Mouse (Mus musculus) left cerebral cortex, adult 2 months (tissue): ENCODE results near the gene Fgf22. TPM values are rescaled to one million over a fixed set of nuclear protein-coding genes. Genes with fewer than 3 reads are reported as not detected.

Experiments used
- DNase-seq, 2 experiments: peaks; one replicate each; pipeline ENCODE4 v3.0.0; 2021 to 2022; ENCODE audit warnings: low spot score in 2 of 2, mixed read lengths in 1 of 2; ENCODE audit errors: extremely low spot score in 1 of 2
- H3K27ac ChIP-seq: fragments of 200-600 bp; 2 replicates; pipeline ENCODE4 v1.8.1; 2022
- H3K4me3 ChIP-seq: fragments of 200-600 bp; 2 replicates; pipeline ENCODE4 v1.8.1; 2022
- CTCF ChIP-seq: fragments of 200-600 bp; IDR thresholded peaks from 2 replicates; pipeline ENCODE4 v1.8.1; 2022; ENCODE audit warnings: antibody characterized with exemption, mild to moderate bottlenecking, moderate library complexity
- intact Hi-C: fragments of 180-260 bp; cut with DNase I; formaldehyde crosslinking; loops from one replicate; pipeline ENCODE4 v1.15.1; 2025
- total RNA-seq, 2 experiments: library from RNA; stranded (reverse); gene quantifications; 2 replicates each; pipeline ENCODE4 v1.2.3; 2021

Fgf22 gene
- total RNA-seq, 2 experiments from 2014 or later = 4.5 to 4.8 TPM

DNA sequence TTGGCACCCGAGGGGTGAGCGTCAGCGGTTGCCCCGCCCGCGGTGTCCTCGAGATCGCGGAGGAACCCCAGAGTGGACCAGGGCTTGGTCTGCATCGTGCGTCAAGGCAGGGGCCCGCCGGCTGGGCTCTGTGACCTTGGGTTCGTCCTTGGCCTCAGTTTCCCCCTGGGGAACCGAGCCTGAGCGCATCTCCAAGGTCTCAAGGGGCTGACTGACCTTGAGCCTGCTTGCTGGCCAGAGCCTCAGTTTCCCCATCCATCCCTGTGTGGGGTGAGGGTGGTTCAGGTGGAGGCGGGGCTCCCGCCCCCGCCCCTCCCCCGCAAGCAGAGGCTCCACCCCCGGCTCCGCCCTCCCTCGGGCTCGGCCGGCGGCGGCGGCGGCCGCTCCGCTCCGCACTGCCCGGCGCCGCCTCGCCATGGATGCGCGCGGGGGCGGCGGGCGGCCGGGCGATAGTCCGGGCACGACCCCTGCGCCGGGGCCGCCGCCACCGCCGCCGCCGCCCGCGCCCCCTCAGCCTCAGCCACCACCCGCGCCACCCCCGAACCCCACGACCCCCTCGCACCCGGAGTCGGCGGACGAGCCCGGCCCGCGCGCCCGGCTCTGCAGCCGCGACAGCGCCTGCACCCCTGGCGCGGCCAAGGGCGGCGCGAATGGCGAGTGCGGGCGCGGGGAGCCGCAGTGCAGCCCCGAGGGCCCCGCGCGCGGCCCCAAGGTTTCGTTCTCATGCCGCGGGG, 38.5 kb upstream of the Fgf22 start, which contains the start of gene Hcn2:
TSS of gene Hcn2 (plus strand) at position 381 of the 734 bp plus-strand sequence.
- Histone ChIP-seq H3K27ac (peak within 1 kb of the TSS; percentile 89), H3K4me3 (peak within 1 kb of the TSS; percentile 84)
- no peak for DNase-seq
- intact Hi-C loops = no loop called here
- no peak for TF ChIP-seq CTCF

GRCm38 (mm10) chr10:79716988-79717355, 37.9 kb upstream of the Fgf22 start:
- intact Hi-C loops = no loop called here
- DNase-seq = peak; percentile 61 to 74
- peak overlapping the region; percentile 84 for H3K4me3 ChIP-seq
- H3K27ac ChIP-seq = peak overlapping the region; percentile 47
- TF ChIP-seq CTCF = no peak

DNA sequence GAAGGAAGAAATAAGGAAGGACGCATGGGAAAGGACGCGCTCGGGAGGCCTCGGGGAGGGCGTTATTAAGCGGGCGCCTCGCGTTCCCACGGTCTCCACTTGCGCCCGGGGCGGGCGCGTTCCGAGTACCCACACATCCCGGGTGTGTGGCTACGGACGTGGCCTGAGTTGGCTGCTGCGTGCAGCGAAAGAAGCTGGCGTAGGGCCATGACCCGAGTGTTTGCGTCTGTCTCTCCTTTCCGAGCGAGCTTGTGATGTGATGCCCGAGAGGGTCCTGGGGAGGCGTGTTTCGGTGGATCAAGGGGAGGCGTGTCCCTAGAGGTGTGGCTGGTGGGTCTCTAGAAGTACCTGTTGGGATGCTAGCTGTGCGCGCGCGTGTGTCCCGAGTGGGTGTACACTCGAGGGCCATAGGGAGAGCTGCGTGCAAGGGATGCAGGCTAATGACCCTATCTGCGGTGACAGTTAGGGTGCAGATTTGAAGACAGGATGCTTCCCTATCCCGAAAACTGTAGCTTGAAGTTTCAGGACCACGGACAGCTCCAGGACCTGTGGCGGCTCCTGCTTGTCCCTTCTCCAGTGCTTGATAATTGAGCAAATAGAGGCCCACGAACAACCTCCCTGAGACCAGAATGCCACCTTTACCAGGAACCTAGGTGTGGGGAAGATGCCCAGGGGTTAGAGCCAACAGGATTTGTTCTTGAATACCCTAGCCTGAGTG, 37.1 kb upstream of the Fgf22 start:
- Histone ChIP-seq H3K27ac (peak overlapping the region; percentile 47), H3K4me3 (peak overlapping the region; percentile 84)
- no peak for TF ChIP-seq CTCF
- no peak for DNase-seq
- intact Hi-C loops = no loop called here

GRCm38 (mm10) chr10:79721089-79721488, 33.8 kb upstream of the Fgf22 start:
- H3K4me3 ChIP-seq = no peak overlapping the region
- DNase-seq = no peak
- H3K27ac ChIP-seq = no peak overlapping the region
- no peak for TF ChIP-seq CTCF
- intact Hi-C loops = no loop called here

GRCm38 (mm10) chr10:79723047-79723446, 31.8 kb upstream of the Fgf22 start:
- Histone ChIP-seq H3K4me3 (no peak overlapping the region), H3K27ac (peak overlapping the region; percentile 33)
- no peak for DNase-seq
- TF ChIP-seq CTCF = no peak
- intact Hi-C loops = no loop called here

DNA sequence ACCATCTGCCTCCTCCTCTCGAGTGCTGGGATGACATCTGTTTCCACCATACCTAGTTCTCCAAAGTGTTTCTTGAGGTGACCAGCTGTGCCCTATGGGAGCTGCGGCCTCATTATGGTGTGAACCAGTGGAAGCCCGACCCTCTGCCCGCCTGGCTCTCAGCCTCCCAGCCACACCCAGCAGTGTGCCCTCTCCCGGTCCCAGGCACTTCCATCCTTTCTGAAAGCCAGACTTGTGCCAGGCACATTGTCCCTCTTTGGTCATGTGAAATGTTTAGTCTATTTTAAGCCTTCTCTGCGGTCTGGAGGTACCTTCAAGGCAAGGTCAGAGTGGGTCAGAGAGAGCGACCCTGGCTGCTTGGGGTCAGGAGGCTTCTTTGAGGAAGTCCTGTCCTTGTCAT, 31.2 kb upstream of the Fgf22 start:
- DNase-seq = no peak
- TF ChIP-seq CTCF = no peak
- intact Hi-C loops = no loop called here
- no peak overlapping the region; the same call in 1 of the 2 replicates for H3K27ac ChIP-seq
- no peak overlapping the region for H3K4me3 ChIP-seq

- peak; percentile 66 for TF ChIP-seq CTCF
- Histone ChIP-seq H3K27ac (no peak overlapping the region), H3K4me3 (no peak overlapping the region)
- intact Hi-C loops = no loop called here
- DNase-seq = no peak
Measured at GRCm38 (mm10) chr10:79726090-79726489, 28.8 kb upstream of the Fgf22 start.

DNA sequence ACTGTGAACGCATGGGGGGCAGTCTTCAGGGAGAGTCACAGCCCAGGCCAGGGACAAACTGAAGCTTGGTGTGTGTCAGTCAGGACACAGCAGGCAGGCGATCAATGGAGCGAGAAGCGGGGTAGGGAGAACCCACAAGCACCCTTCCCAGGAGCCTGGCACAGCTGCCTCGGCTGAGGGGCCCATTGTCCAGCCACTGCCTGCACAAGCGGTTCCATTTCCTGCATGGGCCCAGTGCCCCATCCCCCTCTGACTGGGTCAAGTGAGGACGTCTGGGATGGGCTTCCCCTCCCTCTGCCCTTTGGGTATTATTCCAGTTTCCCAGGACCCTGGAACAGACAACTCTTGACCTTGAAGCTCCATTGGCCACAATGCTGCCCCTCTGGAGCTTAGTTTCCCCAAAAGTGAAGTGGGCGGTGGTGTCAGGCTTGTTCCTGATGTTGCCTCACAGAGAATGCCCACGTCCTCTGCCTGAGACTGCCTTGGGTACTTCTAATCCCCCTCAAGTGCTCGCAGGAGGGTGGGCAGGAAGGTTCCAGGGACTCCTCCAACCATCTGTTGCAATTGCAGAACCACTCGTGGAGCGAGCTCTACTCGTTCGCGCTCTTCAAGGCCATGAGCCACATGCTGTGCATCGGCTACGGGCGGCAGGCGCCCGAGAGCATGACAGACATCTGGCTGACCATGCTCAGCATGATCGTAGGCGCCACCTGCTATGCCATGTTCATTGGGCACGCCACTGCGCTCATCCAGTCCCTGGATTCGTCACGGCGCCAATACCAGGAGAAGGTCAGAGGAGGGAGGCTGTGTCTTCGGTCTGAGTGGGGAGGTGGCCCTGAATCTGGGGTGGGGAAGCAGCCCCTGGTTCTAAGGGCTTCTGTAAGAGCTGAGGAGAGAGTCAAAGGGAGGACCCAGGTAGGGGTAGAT, 26.3 kb upstream of the Fgf22 start:
- Histone ChIP-seq H3K27ac (peak overlapping the region; percentile 37; the same call in 1 of the 2 replicates), H3K4me3 (no peak overlapping the region)
- DNase-seq = no peak
- TF ChIP-seq CTCF = no peak
- intact Hi-C loops = no loop called here

DNA sequence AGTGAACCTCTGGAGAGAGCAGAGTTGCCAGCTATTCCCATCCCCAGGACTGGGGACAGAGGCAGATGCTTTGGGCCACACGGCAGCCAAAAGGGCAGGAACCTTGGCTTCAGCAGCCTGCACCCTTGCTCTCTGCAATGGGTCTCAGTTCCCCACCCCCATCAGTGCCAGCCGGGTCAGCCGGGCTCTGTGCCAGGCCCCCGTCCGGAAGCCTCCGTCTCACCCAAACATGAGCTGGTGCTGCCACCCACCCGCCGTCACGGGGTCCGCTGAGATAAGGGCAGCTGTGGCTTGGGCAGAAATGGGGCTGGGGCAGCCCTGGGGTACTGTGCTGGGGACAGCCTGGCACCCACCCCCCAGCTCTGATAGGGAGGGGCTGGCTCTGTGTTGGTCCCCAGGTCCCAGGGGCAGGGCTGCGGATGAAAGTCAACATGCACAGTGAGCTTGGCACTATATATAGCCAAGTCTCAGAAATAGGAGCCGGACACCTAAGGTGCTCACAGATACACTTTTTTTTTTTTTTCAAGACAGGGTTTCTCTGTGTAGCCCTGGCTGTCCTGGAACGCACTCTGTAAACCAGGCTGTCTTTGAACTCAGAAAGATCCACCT, 25.4 kb upstream of the Fgf22 start:
- H3K27ac ChIP-seq = peak overlapping the region; percentile 42; the same call in 1 of the 2 replicates
- peak in 1 of 2 experiments; percentile 59 for DNase-seq
- intact Hi-C loops = no loop called here

GRCm38 (mm10) chr10:79732500-79732899, 22.4 kb upstream of the Fgf22 start:
- no peak overlapping the region for H3K4me3 ChIP-seq
- no peak for DNase-seq
- intact Hi-C loops = no loop called here
- no peak overlapping the region for H3K27ac ChIP-seq
- peak; percentile 71 for TF ChIP-seq CTCF

More for the DNA sequence above, 25.4 kb upstream of the Fgf22 start:
- H3K4me3 ChIP-seq = no peak overlapping the region
- TF ChIP-seq CTCF = no peak

DNA sequence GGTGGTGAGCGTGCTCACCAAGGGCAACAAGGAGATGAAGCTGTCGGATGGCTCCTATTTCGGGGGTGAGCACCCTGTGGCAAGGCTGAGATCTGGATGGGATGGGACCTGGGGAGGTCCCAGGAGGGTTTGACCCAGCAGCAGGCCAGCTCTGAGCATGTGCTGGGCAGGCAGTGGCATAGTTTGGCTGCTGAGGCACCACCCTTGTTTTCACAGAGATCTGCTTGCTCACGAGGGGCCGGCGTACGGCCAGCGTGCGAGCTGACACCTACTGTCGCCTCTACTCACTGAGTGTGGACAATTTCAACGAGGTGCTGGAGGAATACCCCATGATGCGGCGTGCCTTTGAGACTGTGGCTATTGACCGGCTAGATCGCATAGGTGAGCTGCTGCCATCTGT, 21.0 kb upstream of the Fgf22 start:
- Histone ChIP-seq H3K4me3 (no peak overlapping the region), H3K27ac (no peak overlapping the region)
- no peak for DNase-seq
- TF ChIP-seq CTCF = no peak
- intact Hi-C loops = no loop called here
